ENCODE assay signal across 19 mouse cellular contexts in the genomic region with DNA sequence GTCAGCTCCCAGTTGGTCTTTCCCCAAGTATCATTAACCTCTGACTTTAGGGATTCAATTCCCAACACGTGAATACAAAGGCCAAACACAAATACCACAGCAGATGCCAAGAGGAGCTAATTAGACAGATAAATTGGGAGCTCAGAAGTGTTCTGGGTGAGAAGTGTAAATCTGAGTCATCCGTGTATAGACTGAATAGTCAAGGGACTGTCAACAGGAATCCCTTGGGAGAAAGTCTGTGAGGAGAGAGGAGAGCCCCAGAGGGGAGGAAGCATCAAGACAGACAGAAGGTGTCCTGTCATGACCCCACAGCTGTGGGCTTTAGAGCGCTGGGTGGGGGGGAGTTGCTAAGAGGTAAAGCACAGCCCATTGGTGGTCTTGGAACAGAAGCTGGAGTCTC.
"Had no signal": no experiment of that assay in that cellular context is flagged by ENCODE, and none has a peak within 500 bp of the region (broad histone marks: within the 10 kb centered on the region; RNA-seq: fewer than 3 reads in every experiment).

No protein-coding gene starts in this region.

- ATAC-seq: liver, embryonic 12.5 days had no signal

- H3K4me2 ChIP-seq: limb, embryonic 13.5 days; liver, embryonic 12.5 days; liver, embryonic 15.5 days; lung, embryonic 15.5 days; midbrain, embryonic 11.5 days had no signal

- H3K9me3 ChIP-seq: limb, embryonic 10.5 days; limb, embryonic 13.5 days; liver, embryonic 12.5 days; liver, embryonic 15.5 days; lung, embryonic 15.5 days had no signal

- H3K27me3 ChIP-seq: limb, embryonic 13.5 days; liver, embryonic 12.5 days; liver, embryonic 15.5 days; lung, embryonic 15.5 days had no signal

- H3K27ac ChIP-seq: layer of hippocampus, adult 2 months; limb, embryonic 10.5 days; limb, embryonic 13.5 days; liver, embryonic 12.5 days; liver, embryonic 15.5 days; lung, embryonic 15.5 days had no signal

- H3K9ac ChIP-seq: limb, embryonic 13.5 days; liver, embryonic 12.5 days; liver, embryonic 15.5 days; lung, embryonic 15.5 days had no signal

- H3K4me1 ChIP-seq: limb, embryonic 10.5 days; limb, embryonic 13.5 days; liver, embryonic 12.5 days; liver, embryonic 15.5 days; lung, embryonic 15.5 days had no signal

- DNase-seq: kidney, postnatal 14 days; layer of hippocampus, adult 9-11 months; liver; lung, adult 18-20 months; lung, postnatal 10 days; lung, postnatal 36 days; midbrain, embryonic 14.5 days; retina, postnatal 1 day; right cerebral cortex, postnatal 25 days; spleen, adult 18-20 months; thymus, adult 18-20 months; thymus, postnatal 36 days had no signal

- H3K36me3 ChIP-seq: limb, embryonic 10.5 days; limb, embryonic 13.5 days; liver, embryonic 12.5 days; liver, embryonic 15.5 days; lung, embryonic 15.5 days had no signal

- H3K4me3 ChIP-seq: layer of hippocampus, adult 2 months; limb, embryonic 10.5 days; limb, embryonic 13.5 days; liver, embryonic 12.5 days; liver, embryonic 15.5 days; lung, embryonic 15.5 days had no signal
